8 mouse cellular contexts compared by ENCODE assay signal in the genomic region with DNA sequence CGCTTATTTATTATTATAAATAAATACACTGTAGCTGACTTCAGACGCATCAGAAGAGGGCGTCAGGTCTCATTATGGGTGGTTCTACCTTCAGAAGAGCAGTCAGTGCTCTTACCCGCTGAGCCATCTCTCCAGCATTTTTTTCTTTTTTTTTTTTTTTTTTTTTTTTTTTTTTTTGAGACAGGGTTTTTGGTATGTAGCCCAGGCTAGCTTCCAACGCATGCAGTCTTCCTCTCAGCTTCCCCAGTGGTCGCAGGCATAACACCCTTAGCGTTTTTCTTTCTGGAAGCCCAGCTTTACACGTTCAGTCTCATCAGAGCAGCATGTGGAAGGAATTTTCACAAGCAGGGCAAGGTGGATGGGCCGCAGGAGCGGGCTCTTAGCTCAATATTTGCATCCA. TPM values are rescaled to one million over a fixed set of nuclear protein-coding genes. Genes with fewer than 3 reads are reported as not detected.
DNase-seq lines count a peak whose midpoint lies in the region; ATAC-seq and TF ChIP-seq lines count a peak whose summit lies in the region.

No protein-coding gene starts in this region.

- H3K4me3 ChIP-seq in heart, embryonic 13.5 days, result peak overlapping the region; percentile 75
- peak overlapping the region; percentile 77; the same call in 1 of the 2 replicates for H3K4me3 ChIP-seq in G1E (ENCODE audit: low read depth, low read length)
- H3K4me3 ChIP-seq in hindbrain, embryonic 12.5 days, result peak overlapping the region; percentile 78
- peak overlapping the region; percentile 80 for H3K4me3 ChIP-seq in midbrain, embryonic 10.5 days

- peaks cover 47% of the 10 kb centered on the region for H3K27me3 ChIP-seq in heart, embryonic 13.5 days (replicated peaks)
- peaks cover 43% of the 10 kb centered on the region for H3K27me3 ChIP-seq in G1E (ENCODE audit: insufficient read depth, low read length)
- H3K27me3 ChIP-seq in hindbrain, embryonic 12.5 days, result 0 out of 2 replicates have a peak, but pooled peaks cover 4% of the 10 kb centered on the region
- H3K27me3 ChIP-seq in midbrain, embryonic 10.5 days (ENCODE audit: low read depth, poor library complexity, severe bottlenecking), result peaks cover 44% of the 10 kb centered on the region

- no peak for ATAC-seq in heart, embryonic 13.5 days (ENCODE audit: extremely low read depth, insufficient number of reproducible peaks, low FRiP score, low TSS enrichment)
- no peak for ATAC-seq in G1E (ENCODE audit: extremely low read depth, insufficient number of reproducible peaks, low FRiP score, poor library complexity, severe bottlenecking)
- no peak for ATAC-seq in hindbrain, embryonic 12.5 days (ENCODE audit: low FRiP score)

- 36% methylated on average over 10 of the region's 10 CpGs for WGBS in heart, embryonic 13.5 days
- 45% methylated on average over 10 of the region's 10 CpGs for WGBS in hindbrain, embryonic 12.5 days
- WGBS in midbrain, embryonic 10.5 days, result 42% methylated on average over 10 of the region's 10 CpGs

- TF ChIP-seq CTCF in G1E (IDR thresholded peaks at IDR 0.05; ENCODE audit: low read depth, low read length), result no peak

- peak overlapping the region; percentile 83 for H3K4me2 ChIP-seq in heart, embryonic 13.5 days
- peak overlapping the region; percentile 87 for H3K4me2 ChIP-seq in hindbrain, embryonic 12.5 days (replicated peaks)

- peaks cover 28% of the 10 kb centered on the region for H3K36me3 ChIP-seq in heart, embryonic 13.5 days
- H3K36me3 ChIP-seq in G1E (replicated peaks), result peaks cover 25% of the 10 kb centered on the region
- H3K36me3 ChIP-seq in hindbrain, embryonic 12.5 days, result peaks cover 21% of the 10 kb centered on the region
- H3K36me3 ChIP-seq in midbrain, embryonic 10.5 days, result peaks cover 31% of the 10 kb centered on the region

- no peak for DNase-seq in heart, adult 8-10 months (ENCODE audit: low spot score)
- DNase-seq in G1E (ENCODE audit: low spot score), result no peak
- DNase-seq in midbrain, embryonic 10.5 days (ENCODE audit: low spot score), result no peak
- DNase-seq in adrenal gland, postnatal 4 days (ENCODE audit: low spot score in 2 of 2), result no peak
- no peak for DNase-seq in urinary bladder, postnatal 10 days (ENCODE audit: low spot score)
- no peak for DNase-seq in thymus, postnatal 4 days

- no peak overlapping the region for H3K27ac ChIP-seq in heart, embryonic 13.5 days (replicated peaks)
- no peak overlapping the region for H3K27ac ChIP-seq in hindbrain, embryonic 12.5 days
- no peak overlapping the region; the same call in 1 of the 2 replicates for H3K27ac ChIP-seq in midbrain, embryonic 10.5 days (replicated peaks)

- peaks cover 33% of the 10 kb centered on the region for H3K4me1 ChIP-seq in heart, embryonic 13.5 days
- H3K4me1 ChIP-seq in G1E (ENCODE audit: insufficient read depth, low read depth, low read length), result peaks cover 40% of the 10 kb centered on the region
- peaks cover 15% of the 10 kb centered on the region for H3K4me1 ChIP-seq in hindbrain, embryonic 12.5 days
- H3K4me1 ChIP-seq in midbrain, embryonic 10.5 days, result peaks cover 50% of the 10 kb centered on the region

- no peaks in the 10 kb centered on the region for H3K9me3 ChIP-seq in heart, embryonic 13.5 days
- H3K9me3 ChIP-seq in G1E (replicated peaks), result no peaks in the 10 kb centered on the region
- H3K9me3 ChIP-seq in hindbrain, embryonic 12.5 days (replicated peaks), result no peaks in the 10 kb centered on the region
- H3K9me3 ChIP-seq in midbrain, embryonic 10.5 days (replicated peaks), result no peaks in the 10 kb centered on the region

- 0 out of 2 replicates have a peak overlapping the region, but pooled peaks have one; percentile 67 for H3K9ac ChIP-seq in heart, embryonic 13.5 days
- H3K9ac ChIP-seq in hindbrain, embryonic 12.5 days, result no peak overlapping the region

RNA-seq across cellular contexts. Expression of gene Gas8, which starts 0.5 kb away (rescaled TPM):
- polyA plus RNA-seq in heart, embryonic 13.5 days (2015; fragmentation: Nextera tagmentation; extraction: Ambion mirVana), result 13.5 and 14.7 TPM in 2 replicates
- total RNA-seq in heart, adult 8-10 months (2022), result 1 to 10 TPM; 2.9 to 5.6 (median 4.0) TPM
- total RNA-seq in G1E (2014; fragmentation: Nextera tagmentation), result 4.2 and 4.6 TPM in 2 replicates
- total RNA-seq in G1E (2017), result 14.5 and 16.0 TPM in 2 replicates
- 11.5 and 11.8 TPM in 2 replicates for polyA plus RNA-seq in G1E (2012)
- polyA plus RNA-seq in hindbrain, embryonic 12.5 days (2016; fragmentation: Nextera tagmentation; extraction: Ambion mirVana), result 41.7 and 44.6 TPM in 2 replicates
- polyA plus RNA-seq in midbrain, embryonic 10.5 days (2016; fragmentation: Nextera tagmentation; extraction: Ambion mirVana), result 42.5 and 43.0 TPM in 2 replicates
- total RNA-seq in adrenal gland, postnatal 4 days (2021), result 10 to 100 TPM; 18.6 to 23.3 TPM

RNA-seq across cellular contexts. Expression of gene Dbndd1, which starts 2.9 kb away (rescaled TPM):
- polyA plus RNA-seq in heart, embryonic 13.5 days (2015; fragmentation: Nextera tagmentation; extraction: Ambion mirVana), result 1.3 and 1.4 TPM in 2 replicates
- not detected for total RNA-seq in heart, adult 8-10 months (2022)
- total RNA-seq in G1E (2014; fragmentation: Nextera tagmentation) (not detected in 2 replicates), G1E (2017) (0.16 TPM in 1 of 2 replicates, not detected in the other)
- 0.04 TPM in 1 of 2 replicates, not detected in the other for polyA plus RNA-seq in G1E (2012)
- 48.0 and 48.8 TPM in 2 replicates for polyA plus RNA-seq in hindbrain, embryonic 12.5 days (2016; fragmentation: Nextera tagmentation; extraction: Ambion mirVana)
- 19.0 and 26.7 TPM in 2 replicates for polyA plus RNA-seq in midbrain, embryonic 10.5 days (2016; fragmentation: Nextera tagmentation; extraction: Ambion mirVana)
- 1 to 10 TPM; 1.2 to 1.4 TPM for total RNA-seq in adrenal gland, postnatal 4 days (2021)

RNA-seq across cellular contexts. Expression of gene Afg3l1, which starts 40.5 kb away (rescaled TPM):
- 47.4 and 47.7 TPM in 2 replicates for polyA plus RNA-seq in heart, embryonic 13.5 days (2015; fragmentation: Nextera tagmentation; extraction: Ambion mirVana)
- total RNA-seq in heart, adult 8-10 months (2022), result 10 to 100 TPM; 59.2 to 78.1 (median 73.3) TPM
- total RNA-seq in G1E (2014; fragmentation: Nextera tagmentation), result 18.2 and 24.7 TPM in 2 replicates
- total RNA-seq in G1E (2017), result 14.2 and 20.5 TPM in 2 replicates
- 24.9 and 29.6 TPM in 2 replicates for polyA plus RNA-seq in G1E (2012)
- 64.7 and 66.5 TPM in 2 replicates for polyA plus RNA-seq in hindbrain, embryonic 12.5 days (2016; fragmentation: Nextera tagmentation; extraction: Ambion mirVana)
- 69.3 and 74.2 TPM in 2 replicates for polyA plus RNA-seq in midbrain, embryonic 10.5 days (2016; fragmentation: Nextera tagmentation; extraction: Ambion mirVana)
- total RNA-seq in adrenal gland, postnatal 4 days (2021), result 10 to 100 TPM; 59.9 to 61.8 TPM
